Mouse (Mus musculus) brown adipose tissue, adult 24 weeks (tissue): Measurements from ENCODE around the gene Sept6. TPM values are rescaled to one million over a fixed set of nuclear protein-coding genes. Genes with fewer than 3 reads are reported as not detected.

Source experiments
- H3K27ac ChIP-seq: fragments of 200-500 bp; replicated peaks from 2 replicates; pipeline ENCODE4 v1.5.1; 2012; ENCODE audit warnings: low read depth, mild to moderate bottlenecking, low read length
- H3K4me1 ChIP-seq: fragments of 200-500 bp; 2 replicates; pipeline ENCODE4 v1.6.1; 2012; ENCODE audit warnings: low read length, mixed read lengths; ENCODE audit not compliant: control insufficient read depth, insufficient read depth, insufficient read length
- H3K4me3 ChIP-seq: fragments of 200-500 bp; 2 replicates; pipeline ENCODE4 v1.5.1; 2012; ENCODE audit warnings: low read depth, mild to moderate bottlenecking, low read length, moderate library complexity; ENCODE audit not compliant: insufficient read depth
- polyA plus RNA-seq: library from polyadenylated mRNA; stranded (reverse); fragments of >200 nt; gene quantifications from 2 replicates; pipeline ENCODE4 v1.2.4, GENCODE M21; 2012; ENCODE audit not compliant: missing spikeins, insufficient read depth, insufficient read length

The Sept6 gene
- 2.1 and 2.8 TPM in 2 replicates for polyA plus RNA-seq

DNA sequence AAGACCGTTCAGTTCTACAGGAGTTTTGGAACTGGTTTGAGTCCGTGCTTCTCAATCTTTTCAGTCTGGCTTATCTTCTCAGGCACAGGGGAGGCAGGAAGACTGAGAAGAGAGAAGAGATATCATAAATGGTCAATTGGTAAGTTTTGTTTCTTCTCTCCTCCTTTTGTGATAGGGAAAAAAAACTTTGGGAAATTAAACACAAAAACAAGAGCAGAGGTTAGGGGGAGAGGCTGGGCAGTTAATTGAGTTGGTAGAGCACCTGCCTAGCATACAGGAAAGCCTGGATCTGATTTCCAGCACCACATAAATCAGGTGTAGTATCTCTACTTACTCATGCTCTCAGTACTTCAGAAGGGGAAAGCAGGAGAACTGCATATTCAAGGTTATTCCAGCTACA lies at the start of gene Sept6:
Gene Sept6, minus strand, starts transcription at position 101 of the 400 bp plus-strand sequence.
- no peaks in the 10 kb centered on the region for H3K4me1 ChIP-seq
- no peak within 1 kb of the TSS for H3K4me3 ChIP-seq
- H3K27ac ChIP-seq = no peak within 1 kb of the TSS

DNA sequence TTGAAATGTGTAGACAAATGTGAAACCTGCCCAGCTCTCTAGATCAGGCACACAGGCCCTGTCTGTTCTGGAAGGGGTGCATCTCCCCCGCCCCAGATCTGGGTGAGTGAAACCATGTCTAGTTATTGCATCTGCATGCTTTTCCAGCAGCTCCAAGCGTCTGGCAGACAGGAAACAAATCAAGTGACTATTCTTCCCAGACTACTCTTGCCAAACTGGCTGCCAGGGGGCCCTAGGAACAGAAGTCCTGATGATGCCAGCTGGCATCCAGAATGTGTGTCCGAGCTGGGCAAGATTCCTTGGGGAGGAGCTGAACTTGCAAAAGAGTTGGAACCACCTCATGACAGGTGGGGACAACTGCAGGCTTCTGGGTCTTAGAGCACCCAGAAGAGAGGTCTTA lies 36.8 kb upstream of the Sept6 start:
- Histone ChIP-seq H3K4me1 (no peaks in the 10 kb centered on the region), H3K4me3 (no peak overlapping the region), H3K27ac (no peak overlapping the region)

- no peak overlapping the region for H3K4me3 ChIP-seq
Measured at GRCm38 (mm10) chrX:37023652-37024309, 32.2 kb upstream of the Sept6 start.

DNA sequence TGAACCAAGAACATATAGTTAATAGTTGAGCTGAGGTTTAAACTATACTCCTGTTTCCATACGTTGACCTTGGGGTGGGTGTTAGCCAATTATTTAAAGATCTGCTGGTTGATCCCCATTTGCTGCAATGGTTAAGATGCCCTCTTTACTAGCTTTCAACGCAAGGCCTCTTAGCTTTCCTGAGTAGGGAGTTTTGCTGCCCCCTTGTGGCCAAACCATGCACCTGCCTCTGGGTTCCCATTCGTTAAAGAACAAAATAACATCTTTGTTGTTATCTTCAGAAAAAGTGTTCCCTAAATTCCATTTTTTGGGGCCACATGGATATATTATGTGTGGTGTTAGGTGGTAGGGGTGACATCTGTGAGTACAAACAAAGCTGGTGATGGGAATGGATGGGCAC lies 31.1 kb upstream of the Sept6 start:
- Histone ChIP-seq H3K4me1 (no peaks in the 10 kb centered on the region), H3K27ac (no peak overlapping the region), H3K4me3 (no peak overlapping the region)

More at GRCm38 (mm10) chrX:37023652-37024309, 32.2 kb upstream of the Sept6 start:
- Histone ChIP-seq H3K4me1 (no peaks in the 10 kb centered on the region), H3K27ac (no peak overlapping the region)

GRCm38 (mm10) chrX:37019045-37019444 lies 27.5 kb upstream of the Sept6 start:
- H3K4me1 ChIP-seq = no peaks in the 10 kb centered on the region
- no peak overlapping the region for H3K27ac ChIP-seq
- no peak overlapping the region for H3K4me3 ChIP-seq

GRCm38 (mm10) chrX:37018150-37018654 lies 26.6 kb upstream of the Sept6 start:
- no peak overlapping the region for H3K4me3 ChIP-seq
- no peaks in the 10 kb centered on the region for H3K4me1 ChIP-seq
- no peak overlapping the region for H3K27ac ChIP-seq

DNA sequence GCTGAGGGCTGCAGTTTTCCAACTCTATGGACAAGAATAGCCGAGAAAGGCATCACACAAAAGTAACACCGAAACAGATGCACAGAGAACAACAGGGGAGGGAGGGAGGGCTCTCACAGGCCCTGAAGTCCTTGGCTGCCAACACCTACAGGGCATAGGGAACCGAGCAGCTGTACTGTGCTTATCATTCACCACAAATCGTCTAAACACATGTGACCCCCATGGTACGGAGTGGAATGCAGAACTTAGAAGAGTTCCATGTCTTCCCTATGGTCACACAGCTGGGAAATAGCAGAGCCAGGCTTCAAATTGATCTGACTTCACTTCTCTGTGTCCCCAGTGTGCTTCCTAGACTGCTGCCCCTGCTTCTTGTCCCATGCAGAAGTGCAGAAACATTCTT lies 22.3 kb upstream of the Sept6 start:
- Histone ChIP-seq H3K4me3 (no peak overlapping the region), H3K4me1 (no peaks in the 10 kb centered on the region)

GRCm38 (mm10) chrX:36991039-36991438 lies 555 bp downstream of the Sept6 start:
- Histone ChIP-seq H3K4me3 (no peak overlapping the region), H3K27ac (no peak overlapping the region), H3K4me1 (no peaks in the 10 kb centered on the region)

More for the DNA sequence above, 22.3 kb upstream of the Sept6 start:
- no peak overlapping the region for H3K27ac ChIP-seq

DNA sequence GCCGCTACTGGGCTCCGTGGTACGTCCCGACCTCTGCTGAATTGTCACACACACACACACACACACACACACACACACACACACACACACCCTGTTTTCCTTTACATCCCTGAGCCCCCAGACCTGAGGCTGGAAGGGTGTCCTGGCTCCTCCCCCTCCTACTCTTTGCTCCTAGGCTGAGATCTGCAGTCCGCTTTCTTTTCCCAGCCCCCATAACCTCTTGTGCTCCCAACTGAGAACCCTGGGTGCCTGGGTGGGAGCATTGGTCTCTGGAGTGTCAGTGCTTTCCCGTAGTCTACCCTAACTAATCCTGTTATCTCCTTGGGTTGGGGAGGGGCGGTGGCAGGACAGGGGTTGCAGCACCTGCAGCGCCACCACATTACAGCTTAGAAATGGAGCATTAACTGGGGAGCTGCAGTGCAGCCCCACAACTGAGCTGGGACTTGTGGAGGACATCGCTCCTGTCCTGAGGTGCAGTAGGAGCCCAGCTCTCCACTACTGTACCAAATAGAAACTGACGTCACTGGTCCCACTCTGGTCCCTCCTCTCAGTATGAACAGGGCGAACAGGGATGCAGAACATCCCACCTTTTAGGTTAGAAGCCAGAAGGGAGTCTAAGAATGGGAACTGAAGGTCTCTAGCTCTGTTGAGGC lies 1.7 kb downstream of the Sept6 start:
- H3K4me3 ChIP-seq = peak overlapping the region; percentile 76
- H3K4me1 ChIP-seq = no peaks in the 10 kb centered on the region
- no peak overlapping the region for H3K27ac ChIP-seq

DNA sequence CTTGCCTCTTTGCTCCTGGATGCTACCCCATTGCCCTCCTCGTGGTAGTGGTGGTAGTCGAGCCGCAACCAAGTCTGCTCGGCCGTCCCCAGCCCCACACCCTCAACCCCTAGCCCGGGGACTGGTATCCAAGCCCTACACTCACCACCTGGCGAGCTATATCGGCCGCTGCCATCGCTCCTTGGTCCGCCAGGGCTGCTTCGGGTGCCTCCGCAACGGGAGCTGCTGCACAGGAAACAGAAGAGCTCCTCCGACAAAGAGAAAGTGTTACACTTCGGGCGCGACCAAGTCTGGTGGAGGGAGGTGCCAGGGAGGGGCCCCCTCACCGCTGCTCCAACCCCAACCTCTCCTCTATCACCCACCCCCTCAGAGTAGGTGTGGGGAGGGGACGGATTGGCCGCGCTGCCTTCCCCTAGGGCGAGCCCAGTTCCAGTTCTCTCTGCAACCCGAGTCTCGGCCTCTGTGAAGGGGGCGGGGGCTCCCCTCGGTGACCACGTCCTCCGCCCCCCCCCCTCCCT lies 2.3 kb downstream of the Sept6 start:
- Histone ChIP-seq H3K4me3 (peak overlapping the region; percentile 76), H3K27ac (no peak overlapping the region), H3K4me1 (no peaks in the 10 kb centered on the region)

GRCm38 (mm10) chrX:36988754-36989153 lies 2.8 kb downstream of the Sept6 start:
- Histone ChIP-seq H3K4me1 (no peaks in the 10 kb centered on the region), H3K4me3 (peak overlapping the region; percentile 76), H3K27ac (no peak overlapping the region)

DNA sequence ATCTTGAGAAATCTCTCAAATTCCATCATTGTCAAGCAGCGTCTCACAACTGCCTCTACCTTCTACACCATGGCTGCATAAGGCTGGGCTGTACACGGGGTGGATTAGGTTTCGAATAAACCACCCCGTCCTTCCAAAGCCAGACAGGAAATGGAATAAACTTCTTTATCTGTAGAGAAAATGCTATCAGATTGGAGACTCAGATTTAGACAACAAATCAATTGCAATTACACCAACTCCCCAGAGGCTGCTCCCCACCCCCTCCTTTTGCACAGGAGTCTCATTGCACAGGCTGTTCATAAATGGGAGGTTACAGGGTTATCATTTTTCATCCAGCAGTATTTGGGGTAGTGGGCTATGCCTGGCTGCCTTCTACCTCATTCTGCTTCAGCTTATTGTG lies 3.7 kb downstream of the Sept6 start:
- no peaks in the 10 kb centered on the region for H3K4me1 ChIP-seq
- H3K4me3 ChIP-seq = no peak overlapping the region
- no peak overlapping the region for H3K27ac ChIP-seq

DNA sequence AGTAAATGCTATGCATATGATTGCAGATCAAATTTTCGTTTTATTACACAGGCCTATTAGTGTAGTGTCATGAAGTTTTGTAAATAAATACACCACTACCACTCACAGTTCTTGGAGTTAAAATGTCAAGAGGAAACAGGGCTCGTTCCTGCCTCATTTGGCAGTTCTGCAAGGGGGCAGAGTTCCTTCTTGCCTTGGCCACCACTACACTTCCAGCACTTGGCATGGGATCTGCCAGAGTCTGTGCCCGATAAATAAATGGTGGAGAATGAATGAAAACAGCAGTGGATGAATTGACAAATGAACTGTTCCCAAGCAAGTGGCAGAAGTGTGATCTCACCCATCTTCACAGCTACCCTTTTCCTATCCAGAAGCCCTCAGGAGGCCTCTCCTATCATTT lies 6.6 kb downstream of the Sept6 start:
- H3K4me3 ChIP-seq = no peak overlapping the region
- H3K4me1 ChIP-seq = no peaks in the 10 kb centered on the region
- H3K27ac ChIP-seq = no peak overlapping the region

GRCm38 (mm10) chrX:36983654-36984311 lies 7.8 kb downstream of the Sept6 start:
- no peaks in the 10 kb centered on the region for H3K4me1 ChIP-seq
- no peak overlapping the region for H3K27ac ChIP-seq
- no peak overlapping the region for H3K4me3 ChIP-seq

DNA sequence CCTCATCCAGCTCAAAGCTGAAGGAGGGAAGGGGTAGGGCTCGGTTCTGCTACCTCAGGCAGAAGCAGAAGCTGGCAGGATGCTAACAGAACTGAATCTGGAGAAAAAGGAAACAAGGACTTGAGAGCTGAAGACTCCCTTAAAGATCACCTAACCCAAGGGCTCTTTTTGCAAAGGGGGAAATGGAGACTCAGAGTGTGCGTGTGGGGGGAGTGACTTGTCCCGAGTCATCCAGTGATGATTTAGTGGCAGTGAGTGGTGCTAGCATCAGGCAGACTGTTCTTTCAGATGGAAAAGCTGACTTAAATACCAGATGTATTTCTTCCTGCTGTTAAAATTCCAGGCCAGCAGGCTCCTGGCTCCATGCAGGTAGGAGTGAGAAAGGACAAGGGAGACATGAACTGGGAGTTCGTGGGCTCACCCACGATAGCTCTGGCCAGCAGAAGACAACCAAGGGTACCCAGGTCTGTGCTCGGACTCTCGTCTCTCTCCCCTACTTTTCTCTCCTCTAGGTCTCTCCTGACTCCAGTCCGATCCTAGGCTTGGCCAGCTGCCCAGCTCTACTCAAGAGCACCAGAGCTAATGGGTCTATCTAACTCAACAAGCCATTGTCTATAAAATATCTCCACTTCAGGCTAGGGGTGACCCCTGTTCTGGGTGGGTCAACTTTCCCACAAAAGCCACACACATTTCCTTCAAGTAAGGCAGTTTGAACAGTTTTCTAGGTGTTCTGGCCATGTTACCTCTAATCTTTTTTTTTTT lies 8.5 kb downstream of the Sept6 start:
- Histone ChIP-seq H3K4me3 (no peak overlapping the region), H3K27ac (no peak overlapping the region), H3K4me1 (no peaks in the 10 kb centered on the region)
